Mouse (Mus musculus) olfactory bulb, adult 2 months (tissue): ENCODE results near the gene Rasgef1b.

ENCODE experiments used
- CTCF ChIP-seq: fragments of 200-500 bp; IDR thresholded peaks from 2 replicates; pipeline ENCODE4 v1.5.1; 2012; ENCODE audit warnings: low read depth, mild to moderate bottlenecking, low read length, moderate library complexity; ENCODE audit not compliant: insufficient read depth
- POLR2A ChIP-seq: fragments of 200-500 bp; IDR thresholded peaks from 2 replicates; pipeline ENCODE4 v1.6.1; 2012; ENCODE audit warnings: mild to moderate bottlenecking, low read depth, low read length, moderate library complexity; ENCODE audit not compliant: insufficient read depth

- TF ChIP-seq POLR2A = no peak
- TF ChIP-seq CTCF = no peak
Observed at GRCm38 (mm10) chr5:99717917-99718316, 10.9 kb downstream of the Rasgef1b start.
